Mouse (Mus musculus): ENCODE measurements around the gene Itpr1. TPM values are rescaled to one million over a fixed set of nuclear protein-coding genes. Genes with fewer than 3 reads are reported as not detected.

Itpr1 gene
- polyA plus RNA-seq, 1 experiment from 2014 or later, result 5.0 TPM

- WGBS, result 85% methylated on average over 8 of the region's 8 CpGs
- peaks cover 3% of the 10 kb centered on the region; the same call in 1 of the 2 replicates for H3K4me1 ChIP-seq (replicated peaks)
- no peak overlapping the region for H3K4me3 ChIP-seq
- H3K4me2 ChIP-seq, result no peak overlapping the region
- H3K27ac ChIP-seq (replicated peaks), result no peak overlapping the region
- ATAC-seq (ENCODE audit: low FRiP score, low read depth), result no peak
- no peaks in the 10 kb centered on the region for H3K36me3 ChIP-seq
- H3K9ac ChIP-seq, result no peak overlapping the region
- no peaks in the 10 kb centered on the region for H3K27me3 ChIP-seq
- H3K9me3 ChIP-seq, result no peaks in the 10 kb centered on the region
Observed at GRCm38 (mm10) chr6:108536546-108537317, 323.8 kb downstream of the Itpr1 start.

DNA sequence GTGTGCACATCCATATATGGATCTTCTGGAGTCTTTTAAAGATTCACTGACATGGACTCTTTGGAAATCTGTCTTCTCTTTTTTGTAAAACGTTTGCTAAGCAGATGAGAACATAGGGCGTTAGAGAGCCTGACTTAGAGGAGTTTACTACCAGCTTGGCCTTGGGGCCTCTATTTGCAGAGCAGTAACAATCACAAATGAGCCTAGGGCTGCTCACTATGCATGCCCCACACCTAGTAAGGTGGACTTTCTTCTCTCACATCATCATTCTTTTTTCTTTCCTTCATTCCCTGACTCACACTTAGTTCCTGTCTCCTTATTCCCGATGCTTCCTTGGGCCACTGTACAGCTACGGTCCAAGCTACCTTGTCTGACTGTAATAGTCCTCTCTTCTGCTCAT lies 325.5 kb downstream of the Itpr1 start:
- Histone ChIP-seq H3K4me1 (replicated peaks) (no peaks in the 10 kb centered on the region), H3K27me3 (no peaks in the 10 kb centered on the region), H3K4me3 (no peak overlapping the region), H3K27ac (replicated peaks) (no peak overlapping the region), H3K9ac (no peak overlapping the region), H3K4me2 (no peak overlapping the region), H3K9me3 (no peaks in the 10 kb centered on the region), H3K36me3 (no peaks in the 10 kb centered on the region)
- no peak for ATAC-seq (ENCODE audit: low FRiP score, low read depth)
- WGBS, result 92% methylated on average over 4 of the region's 4 CpGs

DNA sequence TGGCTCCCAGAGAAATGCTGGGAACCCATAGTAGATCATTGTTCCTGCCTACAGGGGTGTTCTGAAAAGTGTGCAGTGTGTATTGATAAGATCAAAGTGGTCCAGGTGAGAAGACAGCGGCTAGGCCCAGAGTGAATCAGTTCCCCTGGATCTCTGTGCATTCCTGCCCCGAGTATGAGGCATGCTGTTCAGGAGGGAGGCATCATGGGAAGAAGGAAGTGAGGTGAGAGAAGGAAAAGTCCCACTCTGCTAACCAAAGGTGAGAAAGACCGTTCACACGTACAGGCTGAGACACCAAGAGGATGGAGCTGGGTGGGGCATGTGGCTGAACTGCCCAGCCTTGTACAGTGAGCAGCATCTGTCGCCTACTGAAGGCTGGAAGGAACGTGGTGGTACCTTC lies 327.5 kb downstream of the Itpr1 start:
- Histone ChIP-seq H3K27me3 (no peaks in the 10 kb centered on the region), H3K36me3 (no peaks in the 10 kb centered on the region)
- no peak for ATAC-seq (ENCODE audit: low FRiP score, low read depth)

DNA sequence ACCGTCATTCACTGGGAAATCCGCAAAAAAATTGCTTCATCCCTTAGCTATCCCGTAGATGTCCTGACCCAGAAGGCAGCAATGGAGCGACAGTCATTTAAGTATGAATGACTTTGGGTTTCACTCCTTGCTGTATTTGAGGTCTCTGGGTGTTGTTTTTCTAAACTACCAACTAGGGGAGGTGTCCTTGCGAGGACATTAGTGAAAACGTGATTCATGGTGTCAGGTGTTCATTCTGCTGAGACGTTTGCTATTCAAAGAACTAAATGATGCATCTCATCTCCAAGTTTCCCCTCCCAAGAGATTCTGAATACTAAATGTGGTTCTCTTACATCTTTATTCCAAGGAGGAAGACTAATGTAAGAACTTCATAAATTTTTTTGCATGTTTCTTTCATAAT lies 332.0 kb downstream of the Itpr1 start:
- Histone ChIP-seq H3K4me2 (no peak overlapping the region), H3K9ac (no peak overlapping the region), H3K27ac (replicated peaks) (no peak overlapping the region), H3K9me3 (no peaks in the 10 kb centered on the region), H3K36me3 (no peaks in the 10 kb centered on the region), H3K4me1 (replicated peaks) (no peaks in the 10 kb centered on the region), H3K4me3 (no peak overlapping the region), H3K27me3 (no peaks in the 10 kb centered on the region)
- no peak for ATAC-seq (ENCODE audit: low FRiP score, low read depth)
- 68% methylated on average over 7 of the region's 7 CpGs for WGBS

More for the DNA sequence above, 327.5 kb downstream of the Itpr1 start:
- Histone ChIP-seq H3K4me3 (no peak overlapping the region), H3K4me1 (replicated peaks) (no peaks in the 10 kb centered on the region), H3K4me2 (no peak overlapping the region), H3K9me3 (no peaks in the 10 kb centered on the region), H3K9ac (no peak overlapping the region), H3K27ac (replicated peaks) (no peak overlapping the region)
- 92% methylated on average over 6 of the region's 6 CpGs for WGBS

DNA sequence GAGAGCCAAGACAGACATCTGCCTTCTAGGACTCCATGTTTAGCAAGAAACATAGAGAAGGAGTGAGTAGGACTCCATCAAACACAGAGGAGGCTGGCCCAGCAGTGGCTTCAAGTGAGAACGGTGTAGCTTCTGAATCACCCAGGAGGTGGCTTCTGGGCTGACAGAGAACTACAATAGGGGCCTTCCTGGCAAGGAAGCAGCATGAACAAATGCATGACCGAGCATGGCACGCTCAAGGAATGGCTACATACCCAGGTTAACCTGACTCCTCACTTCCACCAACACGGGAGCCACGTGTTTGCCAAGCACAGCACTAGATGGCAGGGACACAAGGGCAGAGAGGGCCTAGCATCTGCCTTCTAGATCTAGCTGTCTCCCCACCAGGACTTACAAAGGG lies 332.6 kb downstream of the Itpr1 start:
- 69% methylated on average over 5 of the region's 5 CpGs for WGBS
- H3K27me3 ChIP-seq, result no peaks in the 10 kb centered on the region

GRCm38 (mm10) chr6:108548413-108548812 lies 335.5 kb downstream of the Itpr1 start:
- Histone ChIP-seq H3K36me3 (no peaks in the 10 kb centered on the region), H3K27me3 (no peaks in the 10 kb centered on the region), H3K4me1 (replicated peaks) (no peaks in the 10 kb centered on the region), H3K9me3 (no peaks in the 10 kb centered on the region), H3K27ac (replicated peaks) (no peak overlapping the region), H3K4me2 (no peak overlapping the region), H3K4me3 (no peak overlapping the region), H3K9ac (no peak overlapping the region)
- WGBS, result 88% methylated on average over 3 of the region's 3 CpGs
- no peak for ATAC-seq (ENCODE audit: low FRiP score, low read depth)

More for the DNA sequence above, 332.6 kb downstream of the Itpr1 start:
- no peak overlapping the region for H3K27ac ChIP-seq (replicated peaks)
- no peaks in the 10 kb centered on the region for H3K36me3 ChIP-seq
- ATAC-seq (ENCODE audit: low FRiP score, low read depth), result no peak
- no peak overlapping the region for H3K4me3 ChIP-seq
- H3K9ac ChIP-seq, result no peak overlapping the region
- no peaks in the 10 kb centered on the region for H3K9me3 ChIP-seq
- H3K4me2 ChIP-seq, result no peak overlapping the region
- H3K4me1 ChIP-seq (replicated peaks), result no peaks in the 10 kb centered on the region

- Histone ChIP-seq H3K27ac (replicated peaks) (no peak overlapping the region), H3K4me2 (no peak overlapping the region), H3K9ac (no peak overlapping the region), H3K4me3 (no peak overlapping the region), H3K27me3 (no peaks in the 10 kb centered on the region), H3K36me3 (no peaks in the 10 kb centered on the region), H3K9me3 (no peaks in the 10 kb centered on the region), H3K4me1 (replicated peaks) (no peaks in the 10 kb centered on the region)
- WGBS, result 68% methylated on average over 6 of the region's 6 CpGs
- ATAC-seq (ENCODE audit: low FRiP score, low read depth), result no peak
Observed at GRCm38 (mm10) chr6:108549495-108549935, 336.6 kb downstream of the Itpr1 start.

DNA sequence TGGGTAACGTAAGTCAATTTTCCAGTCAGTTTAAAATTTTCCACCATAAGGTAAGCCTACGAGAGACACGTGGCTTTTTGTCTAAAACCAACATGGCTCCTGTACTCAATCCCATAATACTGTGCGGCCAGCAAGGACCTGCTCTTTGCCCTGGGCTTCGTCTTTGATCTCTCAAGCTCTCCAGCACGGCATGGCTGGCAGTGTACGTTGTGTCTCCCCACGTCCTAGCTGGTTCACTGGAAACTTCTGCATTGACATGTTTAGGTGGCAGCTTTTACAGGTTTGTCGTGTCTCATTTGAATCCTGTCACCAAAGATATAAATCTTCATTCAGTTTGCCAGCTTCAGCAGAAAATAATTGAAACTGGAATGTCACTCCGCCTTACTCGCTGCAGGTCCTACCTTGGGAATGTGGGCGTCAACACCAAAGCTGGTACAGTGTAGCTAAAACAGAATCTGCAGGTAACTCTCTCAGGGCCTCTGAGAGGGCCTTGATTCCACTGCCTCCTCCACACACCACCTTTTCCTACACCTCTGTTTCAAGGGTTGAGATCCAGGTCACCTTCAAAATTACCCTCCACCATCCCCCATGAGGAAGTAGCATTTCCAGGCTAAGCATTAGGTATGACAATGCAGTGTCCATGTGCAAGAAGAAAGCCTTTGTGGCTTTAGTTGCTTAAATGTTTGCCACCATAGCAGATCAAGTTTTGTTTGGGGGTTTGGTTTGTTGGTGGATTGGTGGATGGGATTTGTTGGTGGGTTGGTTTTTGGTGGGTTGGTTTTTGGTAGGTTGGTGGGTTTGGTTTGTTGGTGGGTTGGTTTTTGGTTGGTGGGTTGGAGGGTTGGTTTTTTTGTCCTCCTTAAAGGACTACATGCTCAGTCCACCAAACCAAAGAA lies 339.1 kb downstream of the Itpr1 start:
- H3K9ac ChIP-seq, result no peak overlapping the region
- no peaks in the 10 kb centered on the region for H3K27me3 ChIP-seq
- ATAC-seq (ENCODE audit: low FRiP score, low read depth), result no peak
- no peak overlapping the region for H3K4me3 ChIP-seq
- no peaks in the 10 kb centered on the region for H3K36me3 ChIP-seq
- no peak overlapping the region for H3K4me2 ChIP-seq
- H3K27ac ChIP-seq (replicated peaks), result no peak overlapping the region
- WGBS, result 93% methylated on average over 12 of the region's 12 CpGs
- H3K4me1 ChIP-seq (replicated peaks), result no peaks in the 10 kb centered on the region
- no peaks in the 10 kb centered on the region for H3K9me3 ChIP-seq

DNA sequence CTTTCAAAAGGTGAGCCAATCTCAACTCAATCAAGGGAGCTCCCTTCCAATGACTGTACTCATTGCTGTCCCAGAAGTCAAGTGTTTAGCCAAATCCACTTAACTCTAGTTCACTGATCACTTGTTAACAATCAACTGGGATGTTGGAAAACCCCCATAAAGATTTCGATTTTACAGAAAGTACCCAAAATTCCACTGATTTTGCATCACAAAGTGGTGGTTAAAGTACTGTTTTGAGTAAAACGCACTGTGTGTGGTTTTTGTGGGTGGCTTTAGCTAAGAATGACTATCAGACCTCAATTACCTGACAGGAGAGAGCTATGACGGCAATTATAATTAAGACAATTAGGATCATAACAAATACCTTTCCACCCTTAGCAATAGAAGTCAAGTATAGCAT lies 340.1 kb downstream of the Itpr1 start:
- no peak for ATAC-seq (ENCODE audit: low FRiP score, low read depth)
- Histone ChIP-seq H3K4me2 (no peak overlapping the region), H3K4me3 (no peak overlapping the region), H3K27ac (replicated peaks) (no peak overlapping the region), H3K36me3 (no peaks in the 10 kb centered on the region), H3K4me1 (replicated peaks) (no peaks in the 10 kb centered on the region), H3K9me3 (no peaks in the 10 kb centered on the region), H3K27me3 (no peaks in the 10 kb centered on the region), H3K9ac (no peak overlapping the region)
- WGBS, result 89% methylated on average over 3 of the region's 3 CpGs

DNA sequence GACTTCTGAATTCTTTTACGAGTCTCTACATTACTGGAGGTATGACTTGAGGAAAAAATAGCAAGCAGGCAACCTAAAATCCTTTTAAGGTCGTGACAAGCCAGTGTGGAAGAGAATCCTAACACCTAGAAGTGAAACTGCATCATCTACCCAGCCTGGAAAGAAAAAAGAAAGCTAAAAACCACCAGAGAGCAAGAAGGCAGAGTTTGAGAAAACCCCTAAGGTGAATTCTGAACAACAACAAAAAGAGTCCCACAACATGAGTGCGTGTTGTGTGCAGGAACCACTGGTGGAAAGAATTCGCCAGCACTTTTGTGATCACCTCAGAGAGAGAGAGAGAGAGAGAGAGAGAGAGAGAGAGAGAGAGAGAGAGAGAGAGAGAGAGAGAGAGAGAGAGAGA lies 340.6 kb downstream of the Itpr1 start:
- no peaks in the 10 kb centered on the region for H3K36me3 ChIP-seq
- no peak for ATAC-seq (ENCODE audit: low FRiP score, low read depth)
- no peaks in the 10 kb centered on the region for H3K9me3 ChIP-seq
- H3K4me3 ChIP-seq, result no peak overlapping the region
- no peaks in the 10 kb centered on the region for H3K4me1 ChIP-seq (replicated peaks)
- H3K4me2 ChIP-seq, result no peak overlapping the region
- H3K27me3 ChIP-seq, result no peaks in the 10 kb centered on the region
- no peak overlapping the region for H3K9ac ChIP-seq
- no peak overlapping the region for H3K27ac ChIP-seq (replicated peaks)
- WGBS, result 89% methylated on average over 4 of the region's 4 CpGs

DNA sequence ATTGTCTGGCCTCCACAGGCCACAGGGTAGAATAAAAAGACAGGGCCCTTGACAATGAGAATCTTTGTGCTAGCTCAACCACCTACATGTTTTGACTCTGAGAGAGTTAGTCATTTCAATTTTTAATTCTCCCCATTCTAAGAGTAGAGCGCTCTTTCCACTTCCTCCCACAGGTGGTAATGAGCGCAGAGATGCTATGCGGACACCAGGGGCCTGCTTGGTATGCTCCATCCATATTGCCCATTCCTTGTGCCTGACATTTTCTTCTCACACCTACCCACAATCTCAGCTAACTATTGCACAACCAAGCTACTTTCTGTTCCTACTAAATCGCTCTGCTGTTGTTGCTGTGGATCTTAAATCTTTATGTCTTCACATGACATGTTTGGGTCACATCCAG lies 341.5 kb downstream of the Itpr1 start:
- 97% methylated on average over 4 of the region's 4 CpGs for WGBS

DNA sequence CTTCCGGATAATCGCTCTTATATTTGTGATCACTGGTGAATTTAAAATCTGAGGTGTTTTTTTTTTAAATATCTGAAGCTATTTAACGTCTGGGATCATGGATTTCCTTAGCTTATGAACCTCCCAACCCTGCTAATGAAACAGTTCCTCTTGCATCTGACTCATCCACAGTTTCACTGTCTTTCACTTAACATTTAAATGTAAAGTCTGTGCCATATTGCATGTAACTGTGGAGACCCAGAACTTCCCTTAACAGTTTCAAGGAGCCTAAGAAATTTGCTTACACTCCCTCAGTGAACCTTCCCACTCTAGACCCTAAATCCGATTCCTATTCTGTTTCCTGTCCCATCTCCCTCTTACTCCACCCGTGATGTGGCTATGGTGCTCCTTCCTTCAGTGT lies 342.0 kb downstream of the Itpr1 start:
- no peaks in the 10 kb centered on the region for H3K9me3 ChIP-seq
- 91% methylated on average over 5 of the region's 5 CpGs for whole genome bisulfite sequencing
- no peaks in the 10 kb centered on the region for H3K4me1 ChIP-seq (replicated peaks)
- no peaks in the 10 kb centered on the region for H3K36me3 ChIP-seq
- H3K27me3 ChIP-seq, result no peaks in the 10 kb centered on the region
- H3K9ac ChIP-seq, result no peak overlapping the region
- H3K27ac ChIP-seq (replicated peaks), result no peak overlapping the region
- ATAC-seq (ENCODE audit: low FRiP score, low read depth), result no peak
- H3K4me3 ChIP-seq, result no peak overlapping the region
- H3K4me2 ChIP-seq, result no peak overlapping the region

More for the DNA sequence above, 341.5 kb downstream of the Itpr1 start:
- no peak overlapping the region for H3K27ac ChIP-seq (replicated peaks)
- no peaks in the 10 kb centered on the region for H3K27me3 ChIP-seq
- no peak for ATAC-seq (ENCODE audit: low FRiP score, low read depth)
- no peaks in the 10 kb centered on the region for H3K36me3 ChIP-seq
- no peaks in the 10 kb centered on the region for H3K4me1 ChIP-seq (replicated peaks)
- no peak overlapping the region for H3K4me2 ChIP-seq
- no peaks in the 10 kb centered on the region for H3K9me3 ChIP-seq
- no peak overlapping the region for H3K9ac ChIP-seq
- H3K4me3 ChIP-seq, result no peak overlapping the region
